Mouse (Mus musculus): Measurements from ENCODE around the gene Pappa2. TPM values are rescaled to one million over a fixed set of nuclear protein-coding genes. Genes with fewer than 3 reads are reported as not detected.

Pappa2 gene
- polyA plus RNA-seq, 1 experiment: 0.28 TPM

DNA sequence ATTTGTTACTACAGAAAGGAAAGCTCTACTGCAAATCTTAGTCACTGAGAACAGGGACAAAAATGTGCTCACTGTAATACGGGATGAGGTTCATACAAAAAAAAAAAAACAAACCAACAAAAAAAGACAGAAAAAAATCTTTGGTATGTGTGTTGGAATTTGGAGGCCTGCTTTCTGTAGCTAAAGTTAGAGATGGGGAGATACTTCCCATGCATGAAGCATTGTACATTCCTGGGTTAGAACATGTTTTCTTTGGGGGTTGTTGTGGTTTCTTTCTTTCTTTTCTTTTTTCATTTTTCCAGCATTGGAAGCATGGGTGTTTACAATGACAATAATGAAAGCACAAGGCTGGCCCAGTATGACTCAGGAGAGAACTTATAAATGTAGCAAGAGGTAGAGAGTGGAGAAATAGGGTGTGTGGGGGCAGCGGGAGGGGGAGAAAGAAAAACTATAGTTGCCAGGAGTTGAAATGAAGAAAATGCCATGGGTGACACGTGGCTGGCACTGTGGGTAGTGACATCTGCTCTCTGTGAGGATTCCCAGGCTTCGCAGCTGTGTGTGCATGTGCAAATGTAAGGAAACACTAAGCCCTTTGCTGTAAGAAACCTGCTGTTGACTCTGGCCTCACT lies 247.3 kb downstream of the Pappa2 start:
- Histone ChIP-seq H3K4me1 (ENCODE audit: control insufficient read depth, insufficient read depth, low read length) (no peaks in the 10 kb centered on the region), H3K27me3 (ENCODE audit: control insufficient read depth, insufficient read depth, low read length) (no peaks in the 10 kb centered on the region), H3K4me3 (ENCODE audit: control insufficient read depth, low read depth, low read length) (no peak overlapping the region), H3K27ac (ENCODE audit: control insufficient read depth, insufficient read depth, low read depth, low read length) (no peak overlapping the region), H3K36me3 (ENCODE audit: control insufficient read depth, insufficient read depth, low read length) (no peaks in the 10 kb centered on the region)
- TF ChIP-seq CTCF (IDR thresholded peaks at IDR 0.05; ENCODE audit: control insufficient read depth, insufficient read depth, insufficient replicate concordance, low read depth, low read length): no peak
- TF ChIP-seq POLR2A (IDR thresholded peaks at IDR 0.05; ENCODE audit: control insufficient read depth, low read depth, low read length): no peak

DNA sequence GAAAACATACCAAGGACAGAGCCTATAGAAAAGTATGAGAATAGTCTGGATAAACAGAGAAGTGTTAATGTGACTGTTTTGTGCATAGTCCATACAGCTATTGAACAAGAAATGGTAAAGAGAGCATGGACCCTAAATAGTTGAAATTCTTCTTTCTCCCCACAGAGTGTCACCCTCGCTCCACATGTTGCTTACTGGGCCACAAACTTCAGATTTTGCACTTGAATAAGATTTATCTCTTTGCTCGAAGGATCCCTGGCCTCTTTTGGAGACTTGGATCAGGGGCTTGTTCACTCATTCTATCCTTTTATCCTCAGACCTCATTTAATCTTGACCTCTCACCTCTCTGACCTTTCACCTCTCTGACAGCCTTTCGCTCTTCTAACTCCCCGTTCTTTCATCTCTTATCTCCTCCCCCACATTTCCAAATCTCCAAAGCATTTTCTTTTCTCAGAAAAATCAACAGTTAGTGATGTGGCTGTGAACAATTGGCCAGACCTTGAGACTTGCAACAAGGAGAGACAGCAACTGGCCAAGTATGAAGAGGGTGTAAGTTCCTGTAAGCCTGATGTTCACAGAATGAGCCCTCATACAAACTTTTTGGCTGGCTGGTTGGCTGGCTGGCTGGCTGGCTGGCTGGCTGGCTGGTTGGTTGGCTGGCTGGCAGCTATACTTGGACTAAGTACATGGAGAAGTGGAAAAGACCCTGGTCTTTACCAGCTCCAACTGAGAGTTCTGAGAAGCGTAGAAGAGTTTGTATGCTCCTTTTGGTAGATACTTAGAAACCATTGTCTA lies 266.8 kb downstream of the Pappa2 start:
- Histone ChIP-seq H3K4me3 (ENCODE audit: control insufficient read depth, low read depth, low read length) (no peak overlapping the region), H3K4me1 (ENCODE audit: control insufficient read depth, insufficient read depth, low read length) (no peaks in the 10 kb centered on the region), H3K27ac (ENCODE audit: control insufficient read depth, insufficient read depth, low read depth, low read length) (no peak overlapping the region)

DNA sequence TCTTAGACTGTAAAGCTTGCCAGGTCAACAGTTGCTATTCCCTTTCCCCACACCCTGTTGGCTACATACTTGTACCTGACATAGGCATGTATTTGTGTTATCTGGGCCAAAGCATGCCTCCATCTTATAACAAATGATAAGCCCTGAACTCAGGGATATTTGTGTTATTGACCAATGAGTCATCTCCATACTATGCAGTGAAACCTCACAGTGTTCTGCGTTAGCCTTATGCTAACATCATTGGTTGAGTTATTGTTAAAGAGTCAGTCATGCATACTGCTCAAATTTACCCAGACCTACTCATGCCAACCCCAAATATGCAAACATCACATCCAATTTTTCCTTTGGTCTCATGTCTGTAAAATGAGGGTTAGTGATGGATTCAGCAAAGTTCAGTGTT lies 279.0 kb downstream of the Pappa2 start:
- Histone ChIP-seq H3K4me1 (ENCODE audit: control insufficient read depth, insufficient read depth, low read length) (no peaks in the 10 kb centered on the region), H3K4me3 (ENCODE audit: control insufficient read depth, low read depth, low read length) (no peak overlapping the region), H3K27ac (ENCODE audit: control insufficient read depth, insufficient read depth, low read depth, low read length) (no peak overlapping the region), H3K36me3 (ENCODE audit: control insufficient read depth, insufficient read depth, low read length) (no peaks in the 10 kb centered on the region), H3K27me3 (ENCODE audit: control insufficient read depth, insufficient read depth, low read length) (no peaks in the 10 kb centered on the region)
- TF ChIP-seq POLR2A (IDR thresholded peaks at IDR 0.05; ENCODE audit: control insufficient read depth, low read depth, low read length): no peak
- no peak for TF ChIP-seq CTCF (IDR thresholded peaks at IDR 0.05; ENCODE audit: control insufficient read depth, insufficient read depth, insufficient replicate concordance, low read depth, low read length)

More for the DNA sequence above, 266.8 kb downstream of the Pappa2 start:
- no peaks in the 10 kb centered on the region for H3K36me3 ChIP-seq (ENCODE audit: control insufficient read depth, insufficient read depth, low read length)
- H3K27me3 ChIP-seq (ENCODE audit: control insufficient read depth, insufficient read depth, low read length): no peaks in the 10 kb centered on the region
- TF ChIP-seq CTCF (IDR thresholded peaks at IDR 0.05; ENCODE audit: control insufficient read depth, insufficient read depth, insufficient replicate concordance, low read depth, low read length) (no peak), POLR2A (IDR thresholded peaks at IDR 0.05; ENCODE audit: control insufficient read depth, low read depth, low read length) (no peak)

DNA sequence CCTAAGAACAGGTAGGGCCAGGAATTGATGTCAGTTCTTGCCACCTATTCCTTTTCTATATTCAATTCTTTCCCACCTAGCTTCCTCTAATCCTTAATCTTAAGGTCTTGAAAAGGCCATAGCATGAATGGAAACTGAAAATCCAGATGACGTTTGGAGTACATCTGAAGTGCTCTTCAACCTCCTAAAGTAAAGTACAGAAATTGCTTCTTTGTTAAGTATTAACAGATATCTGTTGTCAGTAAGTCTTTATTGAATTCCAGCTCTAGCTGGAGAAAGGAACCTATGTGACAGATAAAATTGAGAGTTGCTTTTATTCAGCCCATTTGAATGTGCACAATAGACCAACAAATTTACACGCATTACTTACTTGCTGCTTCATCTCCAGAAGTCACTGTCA lies 280.1 kb downstream of the Pappa2 start:
- Histone ChIP-seq H3K27ac (ENCODE audit: control insufficient read depth, insufficient read depth, low read depth, low read length) (no peak overlapping the region), H3K36me3 (ENCODE audit: control insufficient read depth, insufficient read depth, low read length) (no peaks in the 10 kb centered on the region)

DNA sequence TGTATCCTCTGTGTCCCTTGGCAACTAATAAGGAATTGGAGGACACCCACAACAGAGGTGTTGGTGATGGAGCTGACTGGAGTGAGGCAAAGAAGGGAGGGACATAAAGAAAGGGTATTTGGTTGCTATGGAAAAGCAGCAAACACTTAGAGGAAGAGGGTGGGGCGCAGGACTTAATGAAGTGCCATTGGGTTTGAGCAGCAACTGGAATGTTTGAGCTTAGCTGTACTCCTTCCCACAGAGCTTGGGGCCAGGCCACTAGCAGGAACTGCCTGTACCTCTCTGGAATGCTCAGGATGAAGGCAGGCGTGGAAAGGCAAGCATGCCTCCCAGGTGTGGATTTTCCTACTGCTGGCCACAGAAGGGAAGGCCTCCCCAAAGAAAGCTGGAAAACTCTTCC lies 281.0 kb downstream of the Pappa2 start:
- H3K4me1 ChIP-seq (ENCODE audit: control insufficient read depth, insufficient read depth, low read length): no peaks in the 10 kb centered on the region
- H3K36me3 ChIP-seq (ENCODE audit: control insufficient read depth, insufficient read depth, low read length): no peaks in the 10 kb centered on the region
- TF ChIP-seq CTCF (IDR thresholded peaks at IDR 0.05; ENCODE audit: control insufficient read depth, insufficient read depth, insufficient replicate concordance, low read depth, low read length): no peak
- TF ChIP-seq POLR2A (IDR thresholded peaks at IDR 0.05; ENCODE audit: control insufficient read depth, low read depth, low read length): no peak
- H3K4me3 ChIP-seq (ENCODE audit: control insufficient read depth, low read depth, low read length): no peak overlapping the region
- H3K27ac ChIP-seq (ENCODE audit: control insufficient read depth, insufficient read depth, low read depth, low read length): no peak overlapping the region
- H3K27me3 ChIP-seq (ENCODE audit: control insufficient read depth, insufficient read depth, low read length): no peaks in the 10 kb centered on the region

More for the DNA sequence above, 280.1 kb downstream of the Pappa2 start:
- Histone ChIP-seq H3K4me1 (ENCODE audit: control insufficient read depth, insufficient read depth, low read length) (no peaks in the 10 kb centered on the region), H3K27me3 (ENCODE audit: control insufficient read depth, insufficient read depth, low read length) (no peaks in the 10 kb centered on the region), H3K4me3 (ENCODE audit: control insufficient read depth, low read depth, low read length) (no peak overlapping the region)
- no peak for TF ChIP-seq CTCF (IDR thresholded peaks at IDR 0.05; ENCODE audit: control insufficient read depth, insufficient read depth, insufficient replicate concordance, low read depth, low read length)
- no peak for TF ChIP-seq POLR2A (IDR thresholded peaks at IDR 0.05; ENCODE audit: control insufficient read depth, low read depth, low read length)

GRCm38 (mm10) chr1:158697859-158698569 lies 282.3 kb downstream of the Pappa2 start:
- H3K4me1 ChIP-seq (ENCODE audit: control insufficient read depth, insufficient read depth, low read length): no peaks in the 10 kb centered on the region
- TF ChIP-seq POLR2A (IDR thresholded peaks at IDR 0.05; ENCODE audit: control insufficient read depth, low read depth, low read length): no peak
- TF ChIP-seq CTCF (IDR thresholded peaks at IDR 0.05; ENCODE audit: control insufficient read depth, insufficient read depth, insufficient replicate concordance, low read depth, low read length): no peak
- no peak overlapping the region for H3K4me3 ChIP-seq (ENCODE audit: control insufficient read depth, low read depth, low read length)
- H3K27ac ChIP-seq (ENCODE audit: control insufficient read depth, insufficient read depth, low read depth, low read length): no peak overlapping the region
- H3K27me3 ChIP-seq (ENCODE audit: control insufficient read depth, insufficient read depth, low read length): no peaks in the 10 kb centered on the region
- H3K36me3 ChIP-seq (ENCODE audit: control insufficient read depth, insufficient read depth, low read length): no peaks in the 10 kb centered on the region

DNA sequence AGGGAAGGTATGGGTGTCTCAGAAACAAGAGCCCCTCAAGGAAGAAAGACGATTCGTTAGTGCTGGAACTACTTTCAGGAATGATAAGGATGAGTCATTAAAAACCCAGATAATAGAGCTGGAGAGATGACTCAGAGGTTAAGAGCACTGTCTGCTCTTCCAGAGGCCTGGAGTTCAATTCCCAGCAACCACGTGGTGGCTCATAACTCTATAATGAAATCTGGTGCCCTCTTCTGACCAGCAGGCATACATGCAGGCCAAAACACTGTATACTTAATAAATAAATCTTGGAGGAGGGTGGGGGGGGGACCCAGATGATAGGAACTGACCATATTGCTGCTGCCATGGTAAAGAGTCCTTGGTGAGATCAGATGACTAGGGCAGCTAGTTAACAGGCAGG lies 282.9 kb downstream of the Pappa2 start:
- no peaks in the 10 kb centered on the region for H3K4me1 ChIP-seq (ENCODE audit: control insufficient read depth, insufficient read depth, low read length)
- H3K4me3 ChIP-seq (ENCODE audit: control insufficient read depth, low read depth, low read length): no peak overlapping the region
- no peak for TF ChIP-seq POLR2A (IDR thresholded peaks at IDR 0.05; ENCODE audit: control insufficient read depth, low read depth, low read length)
- no peak for TF ChIP-seq CTCF (IDR thresholded peaks at IDR 0.05; ENCODE audit: control insufficient read depth, insufficient read depth, insufficient replicate concordance, low read depth, low read length)
- no peaks in the 10 kb centered on the region for H3K36me3 ChIP-seq (ENCODE audit: control insufficient read depth, insufficient read depth, low read length)
- no peak overlapping the region for H3K27ac ChIP-seq (ENCODE audit: control insufficient read depth, insufficient read depth, low read depth, low read length)
- H3K27me3 ChIP-seq (ENCODE audit: control insufficient read depth, insufficient read depth, low read length): no peaks in the 10 kb centered on the region

Measured in testis, adult 2 months (tissue).